Mouse (Mus musculus) embryonic facial prominence, embryonic 15.5 days (tissue): ENCODE results near the gene Gm10717. TPM values are rescaled to one million over a fixed set of nuclear protein-coding genes. Genes with fewer than 3 reads are reported as not detected.
"Not testable (repeated sequence)": the region's sequence is repeated elsewhere in the genome, so short reads cannot be mapped to it uniquely, and the experiment has no call there.

Experiments used
- ATAC-seq: fragments of 200-750 bp; cut with Nextera tagmentation; 2 replicates; pipeline ENCODE4 v1.8.0; 2017; ENCODE audit warnings: low read depth, moderate TSS enrichment; ENCODE audit not compliant: insufficient number of reproducible peaks, low FRiP score, low TSS enrichment
- H3K27ac ChIP-seq: fragments of 300-500 bp; sonication (generic); replicated peaks from 2 replicates; pipeline ENCODE4 v1.5.1; 2015; ENCODE audit warnings: mild to moderate bottlenecking, inconsistent platforms
- H3K27me3 ChIP-seq: fragments of 300-500 bp; sonication (generic); 2 replicates; pipeline ENCODE4 v1.6.1; 2015; ENCODE audit warnings: inconsistent platforms
- H3K36me3 ChIP-seq: fragments of 300-500 bp; sonication (generic); 2 replicates; pipeline ENCODE4 v1.6.1; 2015; ENCODE audit warnings: mild to moderate bottlenecking, inconsistent platforms
- H3K4me1 ChIP-seq: fragments of 300-500 bp; sonication (generic); 2 replicates; pipeline ENCODE4 v1.6.1; 2015; ENCODE audit warnings: inconsistent platforms
- H3K4me2 ChIP-seq: fragments of 300-500 bp; sonication (generic); replicated peaks from 2 replicates; pipeline ENCODE4 v1.6.1; 2015; ENCODE audit warnings: mild to moderate bottlenecking, inconsistent platforms
- H3K4me3 ChIP-seq: fragments of 300-500 bp; sonication (generic); replicated peaks from 2 replicates; pipeline ENCODE4 v1.5.1; 2015; ENCODE audit warnings: mild to moderate bottlenecking, inconsistent platforms
- H3K9ac ChIP-seq: fragments of 300-500 bp; sonication (generic); 2 replicates; pipeline ENCODE4 v1.6.1; 2015; ENCODE audit warnings: inconsistent platforms
- H3K9me3 ChIP-seq: fragments of 300-500 bp; sonication (generic); replicated peaks from 2 replicates; pipeline ENCODE4 v1.6.1; 2016; ENCODE audit warnings: inconsistent platforms
- WGBS: fragments of 180-500 bp; shearing (Covaris S2); methylation state at CpG from one replicate; pipeline ENCODE4 v1.1.7; 2015; 5-methylcytosine and 5-hydroxymethylcytosine counted together
- polyA plus RNA-seq: library from polyadenylated mRNA; unstranded; fragments of >200 nt; fragmentation: Nextera tagmentation; extraction: Ambion mirVana; gene quantifications from 2 replicates; pipeline ENCODE4 v1.2.1, GENCODE M21; 2015

Gm10717 gene
- not detected in 2 replicates for polyA plus RNA-seq

DNA sequence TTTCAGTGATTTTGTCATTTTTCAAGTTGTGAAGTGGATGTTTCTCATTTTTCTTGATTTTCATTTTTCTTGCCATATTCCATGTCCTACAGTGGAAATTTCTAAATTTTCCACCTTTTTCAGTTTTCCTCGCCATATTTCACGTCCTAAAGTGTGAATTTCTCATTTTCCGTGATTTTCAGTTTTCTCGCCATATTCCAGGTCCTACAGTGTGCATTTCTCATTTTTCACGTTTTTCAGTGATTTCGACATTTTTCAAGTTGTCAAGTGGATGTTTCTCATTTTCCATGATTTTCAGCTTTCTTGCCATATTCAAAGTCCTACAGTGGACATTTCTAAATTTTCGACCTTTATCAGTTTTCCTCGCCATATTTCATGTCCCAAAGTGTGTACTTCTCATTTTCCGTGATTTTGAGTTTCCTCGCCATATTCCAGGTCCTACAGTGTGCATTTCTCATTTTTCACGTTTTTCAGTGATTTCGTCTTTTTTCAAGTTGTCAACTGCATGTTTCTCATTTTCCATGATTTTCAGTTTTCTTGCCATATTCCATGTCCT is at the start of gene Gm10717:
Gene Gm10717 (plus strand): TSS at position 506 of the 556 bp plus-strand sequence.
- not testable (repeated sequence) for H3K27ac ChIP-seq, H3K4me1 ChIP-seq, H3K9me3 ChIP-seq, ATAC-seq, H3K4me2 ChIP-seq, H3K4me3 ChIP-seq, H3K9ac ChIP-seq, H3K27me3 ChIP-seq, H3K36me3 ChIP-seq
- 71% methylated on average over 12 of the region's 12 CpGs for WGBS

DNA sequence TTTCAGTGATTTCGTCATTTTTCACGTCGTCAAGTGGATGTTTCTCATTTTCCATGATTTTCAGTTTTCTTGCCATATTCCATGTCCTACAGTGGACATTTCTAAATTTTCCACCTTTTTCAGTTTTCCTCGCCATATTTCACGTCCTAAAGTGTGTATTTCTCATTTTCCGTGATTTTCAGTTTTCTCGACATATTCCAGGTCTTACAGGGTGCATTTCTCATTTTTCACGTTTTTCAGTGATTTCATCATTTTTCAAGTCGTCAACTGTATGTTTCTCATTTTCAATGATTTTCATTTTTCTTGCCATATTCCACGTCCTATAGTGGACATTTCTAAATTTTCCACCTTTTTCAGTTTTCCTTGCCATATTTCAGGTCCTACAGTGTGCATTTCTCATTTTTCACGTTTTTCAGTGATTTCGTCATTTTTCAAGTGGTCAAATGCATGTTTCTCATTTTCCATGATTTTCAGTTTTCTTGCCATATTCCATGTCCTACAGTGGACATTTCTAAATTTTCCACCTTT is 24.7 kb upstream of the Gm10717 start, which contains the start of gene Gm10722:
Gene Gm10722 (plus strand): TSS at position 478 of the 528 bp plus-strand sequence.
- H3K4me3 ChIP-seq, H3K36me3 ChIP-seq, H3K9me3 ChIP-seq, H3K4me2 ChIP-seq, H3K27ac ChIP-seq, H3K9ac ChIP-seq, H3K4me1 ChIP-seq, H3K27me3 ChIP-seq, ATAC-seq: not testable (repeated sequence)
- WGBS: 73% methylated on average over 12 of the region's 12 CpGs

- not testable (repeated sequence) for H3K27me3 ChIP-seq, H3K4me3 ChIP-seq, H3K27ac ChIP-seq, H3K9me3 ChIP-seq, H3K9ac ChIP-seq, ATAC-seq, H3K36me3 ChIP-seq, H3K4me2 ChIP-seq, H3K4me1 ChIP-seq
- WGBS: 65% methylated on average over 8 of the region's 8 CpGs
Measured at GRCm38 (mm10) chr9:3001006-3001405, 24.2 kb upstream of the Gm10717 start.

GRCm38 (mm10) chr9:3001948-3002659 is 23.1 kb upstream of the Gm10717 start:
- not testable (repeated sequence) for H3K36me3 ChIP-seq, H3K9me3 ChIP-seq, H3K9ac ChIP-seq, H3K27me3 ChIP-seq, H3K27ac ChIP-seq, H3K4me1 ChIP-seq, H3K4me3 ChIP-seq, H3K4me2 ChIP-seq
- ATAC-seq: peak; percentile 87
- WGBS: 67% methylated on average over 9 of the region's 11 CpGs

DNA sequence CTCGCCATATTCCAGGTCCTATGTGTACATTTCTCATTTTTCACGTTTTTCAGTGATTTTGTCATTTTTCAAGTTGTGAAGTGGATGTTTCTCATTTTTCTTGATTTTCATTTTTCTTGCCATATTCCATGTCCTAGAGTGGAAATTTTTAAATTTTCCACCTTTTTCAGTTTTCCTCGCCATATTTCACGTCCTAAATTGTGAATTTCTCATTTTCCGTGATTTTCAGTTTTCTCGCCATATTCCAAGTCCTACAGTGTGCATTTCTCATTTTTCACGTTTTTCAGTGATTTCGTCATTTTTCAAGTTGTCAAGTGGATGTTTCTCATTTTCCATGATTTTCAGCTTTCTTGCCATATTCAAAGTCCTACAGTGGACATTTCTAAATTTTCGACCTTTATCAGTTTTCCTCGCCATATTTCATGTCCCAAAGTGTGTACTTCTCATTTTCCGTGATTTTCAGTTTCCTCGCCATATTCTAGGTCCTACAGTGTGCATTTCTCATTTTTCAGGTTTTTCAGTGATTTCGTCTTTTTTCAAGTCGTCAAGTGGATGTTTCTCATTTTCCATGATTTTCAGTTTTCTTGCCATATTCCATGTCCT is 22.3 kb upstream of the Gm10717 start, which contains the start of gene Gm11168:
Gene Gm11168 (plus strand): TSS at position 553 of the 603 bp plus-strand sequence.
- not testable (repeated sequence) for H3K4me1 ChIP-seq, H3K4me3 ChIP-seq, H3K27me3 ChIP-seq, H3K27ac ChIP-seq, H3K4me2 ChIP-seq, H3K9ac ChIP-seq, H3K36me3 ChIP-seq, H3K9me3 ChIP-seq, ATAC-seq
- 74% methylated on average over 6 of the region's 14 CpGs for WGBS

- not testable (repeated sequence) for H3K4me3 ChIP-seq, H3K27me3 ChIP-seq, ATAC-seq, H3K9ac ChIP-seq, H3K4me1 ChIP-seq, H3K4me2 ChIP-seq, H3K36me3 ChIP-seq, H3K27ac ChIP-seq, H3K9me3 ChIP-seq
- 83% methylated on average over 1 of the region's 5 CpGs for WGBS
Measured at GRCm38 (mm10) chr9:3006179-3006578, 19.0 kb upstream of the Gm10717 start.

GRCm38 (mm10) chr9:3006636-3007035 is 18.6 kb upstream of the Gm10717 start:
- H3K9ac ChIP-seq, H3K4me1 ChIP-seq, H3K36me3 ChIP-seq, H3K4me2 ChIP-seq, H3K9me3 ChIP-seq, H3K27ac ChIP-seq, H3K4me3 ChIP-seq, H3K27me3 ChIP-seq: not testable (repeated sequence)
- 75% methylated on average over 8 of the region's 8 CpGs for WGBS
- ATAC-seq: peak; percentile 79

DNA sequence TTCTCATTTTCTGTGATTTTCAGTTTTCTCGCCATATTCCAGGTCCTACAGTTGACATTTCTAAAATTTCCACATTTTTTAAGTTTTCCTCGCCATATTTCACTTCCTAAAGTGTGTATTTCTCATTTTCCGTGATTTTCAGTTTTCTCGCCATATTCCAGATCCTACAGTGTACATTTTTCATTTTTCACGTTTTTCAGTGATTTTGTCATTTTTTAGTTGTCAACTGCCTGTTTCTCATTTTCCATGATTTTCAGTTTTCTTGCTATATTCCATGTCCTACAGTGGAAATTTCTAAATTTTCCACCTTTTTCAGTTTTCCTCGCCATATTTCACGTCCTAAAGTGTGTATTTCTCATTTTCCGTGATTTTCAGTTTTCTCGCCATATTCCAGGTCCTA is 17.9 kb upstream of the Gm10717 start:
- WGBS: 75% methylated on average over 8 of the region's 9 CpGs
- ATAC-seq: peak; percentile 32
- H3K4me1 ChIP-seq, H3K4me3 ChIP-seq, H3K27ac ChIP-seq, H3K9me3 ChIP-seq, H3K36me3 ChIP-seq, H3K27me3 ChIP-seq, H3K4me2 ChIP-seq, H3K9ac ChIP-seq: not testable (repeated sequence)

GRCm38 (mm10) chr9:3009331-3009730 is 15.9 kb upstream of the Gm10717 start:
- H3K4me1 ChIP-seq, H3K4me2 ChIP-seq, H3K9me3 ChIP-seq, H3K4me3 ChIP-seq, H3K27ac ChIP-seq, H3K27me3 ChIP-seq, H3K36me3 ChIP-seq, H3K9ac ChIP-seq: not testable (repeated sequence)
- peak; percentile 57; the same call in 1 of the 2 replicates for ATAC-seq
- WGBS: no CpG with 5 or more reads among the region's 5 CpGs

GRCm38 (mm10) chr9:3012054-3012621 is 13.1 kb upstream of the Gm10717 start:
- not testable (repeated sequence) for H3K9ac ChIP-seq, H3K27ac ChIP-seq, H3K27me3 ChIP-seq, ATAC-seq, H3K4me1 ChIP-seq, H3K36me3 ChIP-seq, H3K9me3 ChIP-seq, H3K4me3 ChIP-seq, H3K4me2 ChIP-seq
- 78% methylated on average over 3 of the region's 7 CpGs for WGBS

GRCm38 (mm10) chr9:3012733-3013279 is 12.4 kb upstream of the Gm10717 start, which contains the start of gene Gm10721:
Gene Gm10721 (plus strand): TSS chr9:3013140.
- not testable (repeated sequence) for H3K27me3 ChIP-seq, H3K9me3 ChIP-seq, H3K4me2 ChIP-seq, H3K4me3 ChIP-seq, H3K27ac ChIP-seq, H3K36me3 ChIP-seq, H3K9ac ChIP-seq, H3K4me1 ChIP-seq
- ATAC-seq: peak; percentile 55
- WGBS: 55% methylated on average over 1 of the region's 11 CpGs
